Mouse (Mus musculus): ENCODE data around the gene Nagpa.
"Not testable (repeated sequence)": the region's sequence is repeated elsewhere in the genome, so short reads cannot be mapped to it uniquely, and the experiment has no call there.

Gene Nagpa

GRCm38 (mm10) chr16:5203668-5204433 lies at the start of gene Nagpa:
Gene Nagpa, minus strand, starts transcription at chr16:5204012.
- CTCF ChIA-PET = no interaction called here

GRCm38 (mm10) chr16:5252260-5252659 lies 48.4 kb upstream of the Nagpa start:
- CTCF ChIA-PET = interaction anchor here (0.7 kb wide), 1 partner anchor 471 kb away, joined by 4 read pairs; no protein-coding TSS in a partner anchor

GRCm38 (mm10) chr16:5250891-5251290 lies 47.1 kb upstream of the Nagpa start:
- CTCF ChIA-PET = interaction anchor here (1.1 kb wide), 1 partner anchor 13 kb away, joined by 3 read pairs; no protein-coding TSS in a partner anchor

- CTCF ChIA-PET = interaction anchor here (0.7 kb wide), 1 partner anchor 1316 kb away, joined by 3 read pairs; no protein-coding TSS in a partner anchor
Measured at GRCm38 (mm10) chr16:5244411-5244810, 40.6 kb upstream of the Nagpa start.

GRCm38 (mm10) chr16:5242882-5243281 lies 39.1 kb upstream of the Nagpa start:
- CTCF ChIA-PET = interaction anchor here (0.7 to 0.9 kb wide), 2 partner anchors 11 kb away, joined by 3 to 4 read pairs; no protein-coding TSS in a partner anchor

GRCm38 (mm10) chr16:5242355-5242754 lies 38.5 kb upstream of the Nagpa start:
- CTCF ChIA-PET = interaction anchor here (0.9 kb wide), 1 partner anchor 12 kb away, joined by 3 read pairs; no protein-coding TSS in a partner anchor

GRCm38 (mm10) chr16:5233418-5234313 lies 29.9 kb upstream of the Nagpa start, which contains the start of gene Alg1:
Gene Alg1, plus strand, starts transcription at chr16:5233621.
- CTCF ChIA-PET = no interaction called here

GRCm38 (mm10) chr16:5232982-5233381 lies 29.2 kb upstream of the Nagpa start:
- CTCF ChIA-PET = no interaction called here

- CTCF ChIA-PET = not testable (repeated sequence)
Measured at GRCm38 (mm10) chr16:5228103-5228502, 24.3 kb upstream of the Nagpa start.

GRCm38 (mm10) chr16:5227501-5227900 lies 23.7 kb upstream of the Nagpa start:
- CTCF ChIA-PET = not testable (repeated sequence)

GRCm38 (mm10) chr16:5226534-5226933 lies 22.7 kb upstream of the Nagpa start:
- CTCF ChIA-PET = not testable (repeated sequence)

- CTCF ChIA-PET = interaction anchor here (0.6 kb wide), 1 partner anchor 9 kb away, joined by 3 read pairs; no protein-coding TSS in a partner anchor
Measured at GRCm38 (mm10) chr16:5222140-5222539, 18.3 kb upstream of the Nagpa start, which contains the start of gene AU021092. Gene AU021092, minus strand, starts transcription at chr16:5222299.

- CTCF ChIA-PET = no interaction called here
Measured at GRCm38 (mm10) chr16:5221403-5221802, 17.6 kb upstream of the Nagpa start.

GRCm38 (mm10) chr16:5217341-5218133 lies 13.7 kb upstream of the Nagpa start:
- CTCF ChIA-PET = no interaction called here

- CTCF ChIA-PET = no interaction called here
Measured at GRCm38 (mm10) chr16:5216686-5217085, 12.9 kb upstream of the Nagpa start.

GRCm38 (mm10) chr16:5214126-5214525 lies 10.3 kb upstream of the Nagpa start:
- CTCF ChIA-PET = no interaction called here

- CTCF ChIA-PET = interaction anchor here (0.6 kb wide), 1 partner anchor 15 kb away, joined by 3 read pairs; no protein-coding TSS in a partner anchor
Measured at GRCm38 (mm10) chr16:5212150-5212549, 8.3 kb upstream of the Nagpa start.

GRCm38 (mm10) chr16:5210365-5210764 lies 6.6 kb upstream of the Nagpa start:
- CTCF ChIA-PET = no interaction called here

- CTCF ChIA-PET = no interaction called here
Measured at GRCm38 (mm10) chr16:5206051-5206450, 2.2 kb upstream of the Nagpa start.

- CTCF ChIA-PET = no interaction called here
Measured at GRCm38 (mm10) chr16:5205431-5205970, 1.7 kb upstream of the Nagpa start.

GRCm38 (mm10) chr16:5203200-5203599 lies 612 bp downstream of the Nagpa start:
- CTCF ChIA-PET = interaction anchor here (1.3 kb wide), 1 partner anchor 44 kb away, joined by 4 read pairs; no protein-coding TSS in a partner anchor
